Mouse (Mus musculus): ENCODE data around the gene Kdm4d. TPM values are rescaled to one million over a fixed set of nuclear protein-coding genes. Genes with fewer than 3 reads are reported as not detected.
"Not testable (repeated sequence)": the region's sequence is repeated elsewhere in the genome, so short reads cannot be mapped to it uniquely, and the experiment has no call there.

Gene Kdm4d
- polyA plus RNA-seq, 1 experiment from 2014 or later, result not detected

GRCm38 (mm10) chr9:14498896-14499705 lies 1.2 kb downstream of the Kdm4d start:
- Histone ChIP-seq H3K4me3 (ENCODE audit: low read depth, low read length) (no peak overlapping the region; the same call in 1 of the 2 replicates), H3K9ac (ENCODE audit: low read length) (no peak overlapping the region), H3K4me2 (ENCODE audit: low read depth, severe bottlenecking) (no peak overlapping the region; the same call in 1 of the 2 replicates), H3K4me1 (ENCODE audit: control insufficient read depth, insufficient read depth, low read length) (no peaks in the 10 kb centered on the region), H3K36me3 (ENCODE audit: control insufficient read depth, insufficient read depth, low read length) (peaks cover 7% of the 10 kb centered on the region), H3K27me3 (ENCODE audit: control insufficient read depth, insufficient read depth, low read length) (no peaks in the 10 kb centered on the region), H3K27ac (replicated peaks; ENCODE audit: low read depth, low read length) (no peak overlapping the region), H3K9me3 (ENCODE audit: control insufficient read depth, low read length) (no peaks in the 10 kb centered on the region)
- DNase-seq (ENCODE audit: low spot score) (no peak), ATAC-seq (ENCODE audit: insufficient number of reproducible peaks, low FRiP score, low TSS enrichment, low read depth) (no peak)
- WGBS, result 83% methylated on average over 4 of the region's 4 CpGs

GRCm38 (mm10) chr9:14463668-14464067 lies 36.6 kb downstream of the Kdm4d start:
- ATAC-seq (ENCODE audit: insufficient number of reproducible peaks, low FRiP score, low TSS enrichment, low read depth); H3K36me3 ChIP-seq (ENCODE audit: control insufficient read depth, insufficient read depth, low read length); DNase-seq (ENCODE audit: low spot score); H3K27ac ChIP-seq (replicated peaks; ENCODE audit: low read depth, low read length); H3K4me1 ChIP-seq (ENCODE audit: control insufficient read depth, insufficient read depth, low read length); H3K4me2 ChIP-seq (ENCODE audit: low read depth, severe bottlenecking); H3K27me3 ChIP-seq (ENCODE audit: control insufficient read depth, insufficient read depth, low read length); H3K4me3 ChIP-seq (ENCODE audit: low read depth, low read length); H3K9ac ChIP-seq (ENCODE audit: low read length); H3K9me3 ChIP-seq (ENCODE audit: control insufficient read depth, low read length): not testable (repeated sequence)
- 80% methylated on average over 12 of the region's 12 CpGs for WGBS

GRCm38 (mm10) chr9:14462536-14462935 lies 37.7 kb downstream of the Kdm4d start:
- H3K9me3 ChIP-seq (ENCODE audit: control insufficient read depth, low read length); H3K9ac ChIP-seq (ENCODE audit: low read length); DNase-seq (ENCODE audit: low spot score); H3K4me3 ChIP-seq (ENCODE audit: low read depth, low read length); H3K4me1 ChIP-seq (ENCODE audit: control insufficient read depth, insufficient read depth, low read length); H3K27ac ChIP-seq (replicated peaks; ENCODE audit: low read depth, low read length); H3K4me2 ChIP-seq (ENCODE audit: low read depth, severe bottlenecking); H3K36me3 ChIP-seq (ENCODE audit: control insufficient read depth, insufficient read depth, low read length); ATAC-seq (ENCODE audit: insufficient number of reproducible peaks, low FRiP score, low TSS enrichment, low read depth); H3K27me3 ChIP-seq (ENCODE audit: control insufficient read depth, insufficient read depth, low read length): not testable (repeated sequence)
- 95% methylated on average over 1 of the region's 1 CpGs for WGBS

- Histone ChIP-seq H3K27me3 (ENCODE audit: control insufficient read depth, insufficient read depth, low read length) (no peaks in the 10 kb centered on the region), H3K9ac (ENCODE audit: low read length) (no peak overlapping the region), H3K27ac (replicated peaks; ENCODE audit: low read depth, low read length) (no peak overlapping the region), H3K4me3 (ENCODE audit: low read depth, low read length) (no peak overlapping the region), H3K36me3 (ENCODE audit: control insufficient read depth, insufficient read depth, low read length) (no peaks in the 10 kb centered on the region), H3K4me1 (ENCODE audit: control insufficient read depth, insufficient read depth, low read length) (no peaks in the 10 kb centered on the region), H3K9me3 (ENCODE audit: control insufficient read depth, low read length) (no peaks in the 10 kb centered on the region), H3K4me2 (ENCODE audit: low read depth, severe bottlenecking) (no peak overlapping the region)
- 84% methylated on average over 3 of the region's 3 CpGs for WGBS
- DNase-seq (ENCODE audit: low spot score), result no peak
- ATAC-seq (ENCODE audit: insufficient number of reproducible peaks, low FRiP score, low TSS enrichment, low read depth), result no peak
These were observed 44.0 kb downstream of the Kdm4d start for GRCm38 (mm10) chr9:14456320-14456719.

- not testable (repeated sequence) for H3K27ac ChIP-seq (replicated peaks; ENCODE audit: low read depth, low read length); ATAC-seq (ENCODE audit: insufficient number of reproducible peaks, low FRiP score, low TSS enrichment, low read depth); H3K4me3 ChIP-seq (ENCODE audit: low read depth, low read length); H3K27me3 ChIP-seq (ENCODE audit: control insufficient read depth, insufficient read depth, low read length); H3K4me2 ChIP-seq (ENCODE audit: low read depth, severe bottlenecking); DNase-seq (ENCODE audit: low spot score); H3K4me1 ChIP-seq (ENCODE audit: control insufficient read depth, insufficient read depth, low read length); H3K9me3 ChIP-seq (ENCODE audit: control insufficient read depth, low read length); H3K36me3 ChIP-seq (ENCODE audit: control insufficient read depth, insufficient read depth, low read length); H3K9ac ChIP-seq (ENCODE audit: low read length)
- WGBS, result 66% methylated on average over 8 of the region's 8 CpGs
These were observed 49.2 kb downstream of the Kdm4d start for GRCm38 (mm10) chr9:14451120-14451519.

GRCm38 (mm10) chr9:14447086-14447485 lies 53.2 kb downstream of the Kdm4d start:
- H3K4me2 ChIP-seq (ENCODE audit: low read depth, severe bottlenecking); H3K27ac ChIP-seq (replicated peaks; ENCODE audit: low read depth, low read length); H3K9ac ChIP-seq (ENCODE audit: low read length); H3K27me3 ChIP-seq (ENCODE audit: control insufficient read depth, insufficient read depth, low read length); H3K4me1 ChIP-seq (ENCODE audit: control insufficient read depth, insufficient read depth, low read length); ATAC-seq (ENCODE audit: insufficient number of reproducible peaks, low FRiP score, low TSS enrichment, low read depth); H3K9me3 ChIP-seq (ENCODE audit: control insufficient read depth, low read length); DNase-seq (ENCODE audit: low spot score); H3K36me3 ChIP-seq (ENCODE audit: control insufficient read depth, insufficient read depth, low read length); H3K4me3 ChIP-seq (ENCODE audit: low read depth, low read length): not testable (repeated sequence)
- 90% methylated on average over 2 of the region's 2 CpGs for WGBS

GRCm38 (mm10) chr9:14440347-14440746 lies 59.9 kb downstream of the Kdm4d start:
- Histone ChIP-seq H3K9me3 (ENCODE audit: control insufficient read depth, low read length) (no peaks in the 10 kb centered on the region), H3K4me1 (ENCODE audit: control insufficient read depth, insufficient read depth, low read length) (no peaks in the 10 kb centered on the region), H3K36me3 (ENCODE audit: control insufficient read depth, insufficient read depth, low read length) (no peaks in the 10 kb centered on the region), H3K27me3 (ENCODE audit: control insufficient read depth, insufficient read depth, low read length) (no peaks in the 10 kb centered on the region), H3K27ac (replicated peaks; ENCODE audit: low read depth, low read length) (no peak overlapping the region), H3K4me3 (ENCODE audit: low read depth, low read length) (no peak overlapping the region), H3K9ac (ENCODE audit: low read length) (no peak overlapping the region), H3K4me2 (ENCODE audit: low read depth, severe bottlenecking) (no peak overlapping the region)
- 83% methylated on average over 1 of the region's 1 CpGs for WGBS
- DNase-seq (ENCODE audit: low spot score), result no peak
- no peak for ATAC-seq (ENCODE audit: insufficient number of reproducible peaks, low FRiP score, low TSS enrichment, low read depth)

GRCm38 (mm10) chr9:14433252-14433939 lies 66.9 kb downstream of the Kdm4d start:
- ATAC-seq (ENCODE audit: insufficient number of reproducible peaks, low FRiP score, low TSS enrichment, low read depth), result no peak

More at GRCm38 (mm10) chr9:14433252-14433939, 66.9 kb downstream of the Kdm4d start:
- no peaks in the 10 kb centered on the region for H3K27me3 ChIP-seq (ENCODE audit: control insufficient read depth, insufficient read depth, low read length)
- peak; percentile 39 for DNase-seq (ENCODE audit: low spot score)
- 48% methylated on average over 11 of the region's 11 CpGs for WGBS
- no peaks in the 10 kb centered on the region for H3K9me3 ChIP-seq (ENCODE audit: control insufficient read depth, low read length)
- H3K36me3 ChIP-seq (ENCODE audit: control insufficient read depth, insufficient read depth, low read length), result no peaks in the 10 kb centered on the region
- no peak overlapping the region for H3K4me3 ChIP-seq (ENCODE audit: low read depth, low read length)
- no peak overlapping the region for H3K4me2 ChIP-seq (ENCODE audit: low read depth, severe bottlenecking)
- H3K4me1 ChIP-seq (ENCODE audit: control insufficient read depth, insufficient read depth, low read length), result no peaks in the 10 kb centered on the region
- no peak overlapping the region for H3K9ac ChIP-seq (ENCODE audit: low read length)
- H3K27ac ChIP-seq (replicated peaks; ENCODE audit: low read depth, low read length), result no peak overlapping the region

All from limb, embryonic 11.5 days (tissue).